Mouse (Mus musculus) liver, postnatal 0 days (tissue): ENCODE measurements around the gene Efcab11. TPM values are rescaled to one million over a fixed set of nuclear protein-coding genes. Genes with fewer than 3 reads are reported as not detected.

Experiments
- ATAC-seq: fragments of 200-750 bp; cut with Nextera tagmentation; 2 replicates; pipeline ENCODE4 v1.8.0; 2017; ENCODE audit warnings: mild to moderate bottlenecking, moderate library complexity
- DNase-seq: peaks from one replicate; pipeline ENCODE4 v3.0.0-alpha.2; 2016
- H3K27ac ChIP-seq: fragments of 300-500 bp; sonication (generic); 2 replicates; pipeline ENCODE4 v1.5.1; 2014; ENCODE audit warnings: antibody characterized with exemption, moderate library complexity, mild to moderate bottlenecking, low read depth
- H3K27me3 ChIP-seq: fragments of 300-500 bp; sonication (generic); 2 replicates; pipeline ENCODE4 v1.6.1; 2014; ENCODE audit warnings: low read length, control low read depth, mixed read lengths; ENCODE audit not compliant: insufficient read depth
- H3K36me3 ChIP-seq: fragments of 300-500 bp; sonication (generic); replicated peaks from 2 replicates; pipeline ENCODE4 v1.6.1; 2014; ENCODE audit warnings: mild to moderate bottlenecking, control low read depth, low read length, moderate library complexity, mixed read lengths; ENCODE audit not compliant: insufficient read depth
- H3K4me1 ChIP-seq: fragments of 300-500 bp; sonication (generic); 2 replicates; pipeline ENCODE4 v1.6.1; 2014; ENCODE audit warnings: antibody characterized with exemption, mild to moderate bottlenecking, control low read depth; ENCODE audit not compliant: insufficient read depth
- H3K4me2 ChIP-seq: fragments of 300-500 bp; sonication (generic); 2 replicates; pipeline ENCODE4 v1.6.1; 2014; ENCODE audit warnings: low read depth, mild to moderate bottlenecking, low read length, moderate library complexity, mixed read lengths
- H3K4me3 ChIP-seq: fragments of 300-500 bp; sonication (generic); 2 replicates; pipeline ENCODE4 v1.5.1; 2014; ENCODE audit warnings: low read depth, low read length
- H3K9ac ChIP-seq: fragments of 300-500 bp; sonication (generic); replicated peaks from 2 replicates; pipeline ENCODE4 v1.6.1; 2014; ENCODE audit warnings: mild to moderate bottlenecking, moderate library complexity
- H3K9me3 ChIP-seq: fragments of 300-500 bp; sonication (generic); 2 replicates; pipeline ENCODE4 v1.6.1; 2016; ENCODE audit warnings: mild to moderate bottlenecking, control low read depth, low read length, mixed read lengths
- CTCF ChIP-seq: sonication (generic); IDR thresholded peaks from 2 replicates; pipeline ENCODE4 v1.5.1; 2016; ENCODE audit warnings: antibody characterized with exemption, low read depth
- EP300 ChIP-seq: IDR thresholded peaks from 2 replicates; pipeline ENCODE4 v1.6.1; 2016; ENCODE audit warnings: antibody characterized with exemption, low read depth, mild to moderate bottlenecking
- WGBS: fragments of 180-500 bp; shearing (Covaris S2); extraction: QIAGEN DNeasy Blood & Tissue Kit; methylation state at CpG from one replicate; pipeline ENCODE4 v1.1.7; 2014; ENCODE audit not compliant: insufficient replicate concordance; 5-methylcytosine and 5-hydroxymethylcytosine counted together
- polyA plus RNA-seq: library from polyadenylated mRNA; unstranded; fragments of >200 nt; fragmentation: Nextera tagmentation; extraction: Ambion mirVana; gene quantifications from 2 replicates; pipeline ENCODE4 v1.2.1, GENCODE M21; 2015

Gene Efcab11
- polyA plus RNA-seq, 1 experiment from 2014 or later = 3.3 TPM

DNA sequence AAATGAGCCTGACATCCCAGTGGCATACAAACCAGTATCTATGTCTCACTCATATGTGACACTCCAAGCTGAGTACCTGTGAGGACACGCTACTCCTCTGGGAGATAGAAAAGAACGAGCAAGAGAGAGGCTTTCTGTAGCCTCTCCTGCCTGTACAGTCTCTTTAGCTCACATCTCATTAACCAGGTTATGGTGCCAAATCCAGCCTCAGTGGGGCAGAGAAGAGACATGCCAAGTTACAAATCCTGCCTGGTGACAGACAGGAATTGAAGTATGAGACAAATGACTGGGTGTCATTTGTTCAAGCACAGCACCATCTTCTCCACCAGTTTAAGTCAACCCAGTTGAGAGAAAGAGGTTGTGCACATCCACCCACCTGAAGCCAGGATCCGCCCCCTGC, 190.2 kb downstream of the Efcab11 start:
- DNase-seq = no peak
- TF ChIP-seq CTCF (no peak), EP300 (no peak)
- no peaks in the 10 kb centered on the region for H3K27me3 ChIP-seq
- no peak overlapping the region for H3K4me3 ChIP-seq
- no peak for ATAC-seq
- 88% methylated on average over 3 of the region's 3 CpGs for WGBS
- no peak overlapping the region for H3K4me2 ChIP-seq
- H3K9me3 ChIP-seq = no peaks in the 10 kb centered on the region
- H3K36me3 ChIP-seq = no peaks in the 10 kb centered on the region
- H3K4me1 ChIP-seq = no peaks in the 10 kb centered on the region
- H3K9ac ChIP-seq = no peak overlapping the region
- H3K27ac ChIP-seq = no peak overlapping the region

GRCm38 (mm10) chr12:99686418-99686992, 197.7 kb downstream of the Efcab11 start:
- no peaks in the 10 kb centered on the region for H3K9me3 ChIP-seq
- 53% methylated on average over 6 of the region's 6 CpGs for WGBS
- no peak overlapping the region for H3K9ac ChIP-seq
- DNase-seq (no peak), ATAC-seq (peak; percentile 70)
- no peaks in the 10 kb centered on the region for H3K27me3 ChIP-seq
- H3K4me3 ChIP-seq = no peak overlapping the region
- no peak overlapping the region for H3K27ac ChIP-seq
- H3K4me2 ChIP-seq = no peak overlapping the region
- no peak for TF ChIP-seq CTCF
- no peak for TF ChIP-seq EP300
- H3K4me1 ChIP-seq = no peaks in the 10 kb centered on the region
- no peaks in the 10 kb centered on the region for H3K36me3 ChIP-seq

- Histone ChIP-seq H3K9me3 (no peaks in the 10 kb centered on the region), H3K27ac (no peak overlapping the region), H3K27me3 (no peaks in the 10 kb centered on the region), H3K4me2 (no peak overlapping the region), H3K4me1 (no peaks in the 10 kb centered on the region), H3K4me3 (no peak overlapping the region), H3K9ac (no peak overlapping the region), H3K36me3 (no peaks in the 10 kb centered on the region)
- TF ChIP-seq CTCF (no peak), EP300 (no peak)
- ATAC-seq (no peak), DNase-seq (no peak)
- WGBS = 62% methylated on average over 11 of the region's 11 CpGs
Observed at GRCm38 (mm10) chr12:99685451-99686100, 198.7 kb downstream of the Efcab11 start.

DNA sequence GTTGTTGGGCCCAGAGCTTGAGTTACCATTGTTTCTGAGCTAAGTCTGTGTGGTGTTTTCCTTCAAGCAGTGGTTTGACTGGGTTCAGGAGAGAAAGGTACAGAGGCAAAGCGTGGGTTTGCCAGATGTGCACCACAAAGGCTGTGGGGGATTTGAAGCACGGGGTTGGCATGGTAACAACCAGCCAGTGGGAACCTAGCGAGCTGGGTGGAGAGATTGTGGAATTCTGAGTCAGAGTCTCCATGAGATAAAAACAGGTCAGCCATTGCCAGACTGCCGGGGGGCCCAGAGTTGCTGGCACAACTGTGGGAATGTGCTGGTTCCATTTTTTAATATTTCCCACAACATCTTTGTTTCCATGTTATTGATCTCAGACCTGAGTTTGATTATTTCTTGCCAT, 202.6 kb downstream of the Efcab11 start:
- no peaks in the 10 kb centered on the region for H3K9me3 ChIP-seq
- H3K27me3 ChIP-seq = no peaks in the 10 kb centered on the region
- TF ChIP-seq CTCF (no peak), EP300 (no peak)
- H3K4me3 ChIP-seq = no peak overlapping the region
- H3K4me2 ChIP-seq = no peak overlapping the region
- H3K9ac ChIP-seq = no peak overlapping the region
- no peaks in the 10 kb centered on the region for H3K4me1 ChIP-seq
- ATAC-seq = no peak
- H3K27ac ChIP-seq = no peak overlapping the region
- DNase-seq = no peak
- whole genome bisulfite sequencing = 65% methylated on average over 4 of the region's 4 CpGs
- H3K36me3 ChIP-seq = no peaks in the 10 kb centered on the region

DNA sequence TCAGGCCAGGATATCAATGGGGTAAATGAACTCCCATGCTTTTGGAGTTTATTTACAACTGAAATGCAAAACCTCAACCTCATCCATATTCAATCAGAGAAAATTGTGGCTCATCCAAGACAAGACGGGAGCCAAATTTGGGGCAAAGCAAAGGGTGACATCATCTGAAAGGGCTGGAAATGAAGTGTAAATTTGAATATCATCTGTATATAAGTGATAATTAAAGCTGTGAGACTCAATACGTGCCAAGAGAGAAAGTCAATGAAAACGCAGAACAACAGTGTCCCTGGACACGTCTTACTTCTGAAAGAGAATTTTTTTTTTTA, 212.4 kb downstream of the Efcab11 start:
- Histone ChIP-seq H3K4me2 (no peak overlapping the region), H3K36me3 (no peaks in the 10 kb centered on the region), H3K9ac (no peak overlapping the region), H3K9me3 (no peaks in the 10 kb centered on the region), H3K4me3 (no peak overlapping the region), H3K27me3 (no peaks in the 10 kb centered on the region), H3K4me1 (no peaks in the 10 kb centered on the region), H3K27ac (no peak overlapping the region)
- DNase-seq (no peak), ATAC-seq (no peak)
- 72% methylated on average over 4 of the region's 4 CpGs for WGBS
- TF ChIP-seq CTCF = no peak
- TF ChIP-seq EP300 = no peak

DNA sequence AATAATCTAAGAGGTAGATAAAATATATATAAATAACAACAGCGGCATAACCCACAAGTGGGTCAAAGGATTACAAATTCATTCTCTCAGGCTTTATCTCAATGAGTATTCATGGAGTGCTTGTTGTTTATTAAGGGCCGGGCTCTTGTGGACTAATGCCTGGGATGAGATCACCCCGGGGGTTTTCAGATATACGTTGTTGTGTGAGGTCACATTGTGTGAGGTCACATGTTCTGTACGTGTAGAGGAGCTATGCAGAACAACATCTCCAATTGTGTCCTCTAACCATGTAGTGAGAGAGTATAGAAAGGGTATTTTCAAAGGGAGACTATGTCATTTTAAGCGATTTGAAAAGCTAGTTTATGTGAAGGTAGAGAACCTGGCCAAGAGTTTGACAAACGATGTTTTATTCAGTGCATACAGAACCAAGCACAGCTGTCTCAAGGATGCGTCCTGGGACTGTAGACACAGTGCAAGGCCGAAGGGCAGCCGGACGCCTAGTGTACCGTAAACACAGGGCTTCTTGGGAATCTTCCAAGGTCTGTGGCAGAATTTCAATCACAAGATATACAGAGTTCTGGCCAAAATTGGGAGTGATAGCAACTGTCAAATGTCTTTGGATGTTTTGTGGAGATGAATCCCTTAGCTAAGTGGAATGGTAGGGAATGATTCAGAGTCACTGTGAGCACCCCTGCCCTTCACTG, 212.9 kb downstream of the Efcab11 start:
- 79% methylated on average over 12 of the region's 12 CpGs for WGBS
- DNase-seq (no peak), ATAC-seq (no peak)
- H3K4me3 ChIP-seq = no peak overlapping the region
- no peaks in the 10 kb centered on the region for H3K27me3 ChIP-seq
- H3K4me1 ChIP-seq = no peaks in the 10 kb centered on the region
- H3K4me2 ChIP-seq = no peak overlapping the region
- H3K27ac ChIP-seq = no peak overlapping the region
- no peaks in the 10 kb centered on the region for H3K9me3 ChIP-seq
- no peak for TF ChIP-seq CTCF
- TF ChIP-seq EP300 = no peak
- H3K36me3 ChIP-seq = no peaks in the 10 kb centered on the region
- no peak overlapping the region for H3K9ac ChIP-seq
